Mouse (Mus musculus) hindbrain, embryonic 10.5 days (tissue): ENCODE data around the gene Spem1. TPM values are rescaled to one million over a fixed set of nuclear protein-coding genes. Genes with fewer than 3 reads are reported as not detected.
A peak's percentile ranks its signal among the peaks of the same experiment; 100 is the strongest.
"Not testable (repeated sequence)": the region's sequence is repeated elsewhere in the genome, so short reads cannot be mapped to it uniquely, and the experiment has no call there.

Experiments used
- DNase-seq: peaks from one replicate; pipeline ENCODE4 v3.0.0-alpha.2; 2017; ENCODE audit warnings: low spot score
- H3K27ac ChIP-seq: fragments of 300-500 bp; sonication (generic); 2 replicates; pipeline ENCODE4 v1.5.1; 2016; ENCODE audit warnings: mild to moderate bottlenecking, moderate library complexity
- H3K27me3 ChIP-seq: fragments of 300-500 bp; sonication (generic); 2 replicates; pipeline ENCODE4 v1.6.1; 2016; ENCODE audit warnings: mild to moderate bottlenecking; ENCODE audit not compliant: poor library complexity, insufficient read depth, severe bottlenecking
- H3K36me3 ChIP-seq: fragments of 300-500 bp; sonication (generic); 2 replicates; pipeline ENCODE4 v1.6.1; 2016; ENCODE audit warnings: mild to moderate bottlenecking, moderate library complexity
- H3K4me1 ChIP-seq: fragments of 300-500 bp; sonication (generic); replicated peaks from 2 replicates; pipeline ENCODE4 v1.6.1; 2016; ENCODE audit warnings: mild to moderate bottlenecking
- H3K4me3 ChIP-seq: fragments of 300-500 bp; sonication (generic); 2 replicates; pipeline ENCODE4 v1.5.1; 2016; ENCODE audit warnings: mild to moderate bottlenecking, moderate library complexity
- H3K9me3 ChIP-seq: fragments of 300-500 bp; sonication (generic); 2 replicates; pipeline ENCODE4 v1.6.1; 2016; ENCODE audit warnings: mild to moderate bottlenecking, moderate library complexity
- WGBS: fragments of 180-500 bp; shearing (Covaris S2); methylation state at CpG from one replicate; pipeline ENCODE4 v1.1.7; 2016; 5-methylcytosine and 5-hydroxymethylcytosine counted together
- polyA plus RNA-seq: library from polyadenylated mRNA; unstranded; fragments of >200 nt; fragmentation: Nextera tagmentation; extraction: Ambion mirVana; gene quantifications from 2 replicates; pipeline ENCODE4 v1.2.1, GENCODE M21; 2016

The Spem1 gene
- 0.34 TPM in 1 of 2 replicates, not detected in the other for polyA plus RNA-seq

GRCm38 (mm10) chr11:69822080-69822479 is at the start of gene Spem1:
TSS of gene Spem1 (minus strand) at chr11:69822180.
- no peak for DNase-seq

GRCm38 (mm10) chr11:69870289-69871069 is 48.5 kb upstream of the Spem1 start:
- H3K27ac ChIP-seq, result no peak overlapping the region
- no peak overlapping the region for H3K4me3 ChIP-seq
- no peaks in the 10 kb centered on the region for H3K4me1 ChIP-seq
- no peaks in the 10 kb centered on the region for H3K9me3 ChIP-seq
- H3K27me3 ChIP-seq, result no peaks in the 10 kb centered on the region
- DNase-seq, result no peak
- H3K36me3 ChIP-seq, result no peaks in the 10 kb centered on the region
- 95% methylated on average over 2 of the region's 2 CpGs for WGBS

More at GRCm38 (mm10) chr11:69822080-69822479, at the start of gene Spem1:
- H3K27ac ChIP-seq, result peak within 1 kb of the TSS; percentile 31; the same call in 1 of the 2 replicates
- H3K9me3 ChIP-seq, result peaks cover 6% of the 10 kb centered on the region
- peaks cover 7% of the 10 kb centered on the region; the same call in 1 of the 2 replicates for H3K4me1 ChIP-seq
- H3K36me3 ChIP-seq, result peaks cover 36% of the 10 kb centered on the region
- no peaks in the 10 kb centered on the region for H3K27me3 ChIP-seq
- WGBS, result 92% methylated on average over 3 of the region's 3 CpGs
- H3K4me3 ChIP-seq, result no peak within 1 kb of the TSS

GRCm38 (mm10) chr11:69867335-69867734 is 45.4 kb upstream of the Spem1 start:
- Histone ChIP-seq H3K27ac (no peak overlapping the region), H3K4me3 (no peak overlapping the region), H3K27me3 (no peaks in the 10 kb centered on the region), H3K9me3 (no peaks in the 10 kb centered on the region), H3K36me3 (no peaks in the 10 kb centered on the region), H3K4me1 (0 out of 2 replicates have a peak, but pooled peaks cover 3% of the 10 kb centered on the region)
- DNase-seq, result no peak
- 77% methylated on average over 9 of the region's 9 CpGs for WGBS

GRCm38 (mm10) chr11:69865561-69865960 is 43.6 kb upstream of the Spem1 start:
- WGBS, result 85% methylated on average over 9 of the region's 9 CpGs
- no peak overlapping the region for H3K27ac ChIP-seq
- no peaks in the 10 kb centered on the region for H3K36me3 ChIP-seq
- H3K9me3 ChIP-seq, result no peaks in the 10 kb centered on the region
- H3K27me3 ChIP-seq, result no peaks in the 10 kb centered on the region
- 0 out of 2 replicates have a peak, but pooled peaks cover 3% of the 10 kb centered on the region for H3K4me1 ChIP-seq
- no peak overlapping the region for H3K4me3 ChIP-seq
- DNase-seq, result no peak

GRCm38 (mm10) chr11:69864138-69864860 is 42.3 kb upstream of the Spem1 start:
- H3K4me1 ChIP-seq, result 0 out of 2 replicates have a peak, but pooled peaks cover 3% of the 10 kb centered on the region
- H3K4me3 ChIP-seq, result no peak overlapping the region
- H3K27me3 ChIP-seq, result peaks cover 7% of the 10 kb centered on the region
- H3K27ac ChIP-seq, result no peak overlapping the region
- DNase-seq, result no peak
- H3K36me3 ChIP-seq, result no peaks in the 10 kb centered on the region
- WGBS, result 59% methylated on average over 8 of the region's 8 CpGs
- H3K9me3 ChIP-seq, result no peaks in the 10 kb centered on the region

GRCm38 (mm10) chr11:69863729-69864128 is 41.7 kb upstream of the Spem1 start:
- not testable (repeated sequence) for DNase-seq, H3K4me3 ChIP-seq, H3K9me3 ChIP-seq, H3K4me1 ChIP-seq, H3K27ac ChIP-seq, H3K36me3 ChIP-seq
- WGBS, result 87% methylated on average over 3 of the region's 3 CpGs
- H3K27me3 ChIP-seq, result peaks cover 13% of the 10 kb centered on the region

GRCm38 (mm10) chr11:69858113-69858998 is 36.4 kb upstream of the Spem1 start, which contains the start of gene Tnk1:
TSS of gene Tnk1 (minus strand) at chr11:69858730.
- peaks cover 25% of the 10 kb centered on the region for H3K4me1 ChIP-seq
- 20% methylated on average over 30 of the region's 30 CpGs for WGBS
- H3K4me3 ChIP-seq, result peak within 1 kb of the TSS; percentile 36
- H3K27me3 ChIP-seq, result peaks cover 38% of the 10 kb centered on the region
- DNase-seq, result no peak
- 0 out of 2 replicates have a peak within 1 kb of the TSS, but pooled peaks have one; percentile 29 for H3K27ac ChIP-seq
- no peaks in the 10 kb centered on the region for H3K9me3 ChIP-seq
- H3K36me3 ChIP-seq, result no peaks in the 10 kb centered on the region

GRCm38 (mm10) chr11:69855347-69855746 is 33.4 kb upstream of the Spem1 start:
- peak; percentile 60 for DNase-seq
- H3K9me3 ChIP-seq, result no peaks in the 10 kb centered on the region
- H3K4me3 ChIP-seq, result peak overlapping the region; percentile 0; the same call in 1 of the 2 replicates

GRCm38 (mm10) chr11:69854680-69855079 is 32.7 kb upstream of the Spem1 start:
- Histone ChIP-seq H3K27ac (no peak overlapping the region), H3K4me1 (peaks cover 36% of the 10 kb centered on the region), H3K4me3 (no peak overlapping the region), H3K36me3 (peaks cover 28% of the 10 kb centered on the region), H3K27me3 (peaks cover 35% of the 10 kb centered on the region), H3K9me3 (no peaks in the 10 kb centered on the region)
- 90% methylated on average over 10 of the region's 10 CpGs for WGBS
- no peak for DNase-seq

More at GRCm38 (mm10) chr11:69855347-69855746, 33.4 kb upstream of the Spem1 start:
- H3K27ac ChIP-seq, result peak overlapping the region; percentile 41; the same call in 1 of the 2 replicates
- peaks cover 21% of the 10 kb centered on the region for H3K36me3 ChIP-seq
- 25% methylated on average over 16 of the region's 16 CpGs for WGBS
- H3K27me3 ChIP-seq, result peaks cover 38% of the 10 kb centered on the region
- peaks cover 36% of the 10 kb centered on the region for H3K4me1 ChIP-seq

- Histone ChIP-seq H3K4me1 (peaks cover 36% of the 10 kb centered on the region), H3K27me3 (peaks cover 28% of the 10 kb centered on the region), H3K27ac (peak overlapping the region; percentile 71; the same call in 1 of the 2 replicates), H3K4me3 (no peak overlapping the region), H3K36me3 (peaks cover 35% of the 10 kb centered on the region), H3K9me3 (no peaks in the 10 kb centered on the region)
- 81% methylated on average over 7 of the region's 7 CpGs for WGBS
- DNase-seq, result no peak
Observed at GRCm38 (mm10) chr11:69853994-69854393, 32.0 kb upstream of the Spem1 start.

GRCm38 (mm10) chr11:69850754-69851153 is 28.8 kb upstream of the Spem1 start:
- 85% methylated on average over 8 of the region's 8 CpGs for WGBS
- H3K36me3 ChIP-seq, result peaks cover 49% of the 10 kb centered on the region
- H3K9me3 ChIP-seq, result no peaks in the 10 kb centered on the region
- no peaks in the 10 kb centered on the region for H3K27me3 ChIP-seq
- peaks cover 54% of the 10 kb centered on the region for H3K4me1 ChIP-seq
- no peak for DNase-seq
- no peak overlapping the region for H3K27ac ChIP-seq
- H3K4me3 ChIP-seq, result no peak overlapping the region

GRCm38 (mm10) chr11:69849884-69850283 is 27.9 kb upstream of the Spem1 start:
- Histone ChIP-seq H3K4me1 (peaks cover 53% of the 10 kb centered on the region), H3K36me3 (peaks cover 49% of the 10 kb centered on the region)

More at GRCm38 (mm10) chr11:69849884-69850283, 27.9 kb upstream of the Spem1 start:
- no peaks in the 10 kb centered on the region for H3K9me3 ChIP-seq
- H3K27ac ChIP-seq, result no peak overlapping the region
- DNase-seq, result no peak
- no peak overlapping the region for H3K4me3 ChIP-seq
- no peaks in the 10 kb centered on the region for H3K27me3 ChIP-seq
- WGBS, result 91% methylated on average over 15 of the region's 15 CpGs
